Mouse (Mus musculus) forelimb bud, embryonic 11.5 days (tissue): ENCODE results near the gene Ppm1h.

ENCODE experiments used
- DNase-seq: peaks from one replicate; pipeline ENCODE4 v3.0.0-alpha.2; 2012; ENCODE audit warnings: low read depth, low spot score

The Ppm1h gene

DNA sequence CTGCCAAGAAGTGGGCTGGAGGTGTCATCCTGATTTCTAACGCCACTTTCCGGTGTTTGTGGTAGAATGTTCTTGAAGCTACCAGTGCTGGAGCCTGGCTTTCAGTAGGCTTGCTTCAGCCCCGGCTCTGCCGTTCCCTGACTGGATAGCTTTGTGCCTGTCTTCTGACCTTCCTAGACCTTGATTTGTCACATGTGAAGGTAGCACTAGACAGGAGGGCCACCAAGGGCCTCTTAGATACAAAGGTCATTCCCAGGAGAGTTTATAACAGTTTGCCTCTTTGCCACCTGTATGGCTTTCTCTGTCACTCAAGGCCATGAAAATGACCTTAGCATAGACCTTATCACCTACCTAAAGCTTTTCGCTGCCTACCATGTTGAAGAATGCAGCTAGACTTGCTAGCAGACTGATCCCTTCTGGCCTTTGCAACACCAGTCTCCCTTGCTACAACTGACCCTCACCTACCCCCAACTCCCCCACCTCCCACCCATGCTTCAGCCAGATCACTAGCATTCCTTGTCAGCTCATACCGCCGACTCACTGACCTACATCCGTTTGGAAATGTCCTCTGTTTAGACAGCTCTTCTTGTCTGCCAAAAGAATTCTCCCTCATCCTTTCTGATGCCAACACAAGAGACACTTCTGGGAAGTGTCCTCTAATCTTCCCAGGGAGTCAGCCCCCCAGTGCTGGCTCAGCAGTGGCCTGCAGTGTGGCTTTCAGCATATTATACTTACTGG, 180.5 kb downstream of the Ppm1h start:
- no peak for DNase-seq

DNA sequence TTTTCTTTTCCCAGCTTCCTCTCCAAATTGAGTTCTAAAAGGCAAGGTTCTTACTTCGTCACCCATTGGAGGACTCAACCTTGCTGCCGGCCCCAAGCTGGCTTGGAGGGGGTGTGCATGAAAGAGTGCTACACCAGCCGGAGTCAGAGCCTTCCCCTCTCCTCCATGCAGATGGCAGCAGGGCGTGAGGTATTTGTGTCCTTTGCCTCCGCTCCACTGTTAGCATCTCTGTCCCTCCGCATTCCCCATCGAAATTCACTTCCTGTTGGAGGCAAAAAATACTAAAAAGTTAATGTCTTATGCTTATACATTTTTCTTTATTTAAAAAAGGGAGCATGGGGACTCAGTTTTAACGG, 181.1 kb downstream of the Ppm1h start:
- DNase-seq, result no peak

DNA sequence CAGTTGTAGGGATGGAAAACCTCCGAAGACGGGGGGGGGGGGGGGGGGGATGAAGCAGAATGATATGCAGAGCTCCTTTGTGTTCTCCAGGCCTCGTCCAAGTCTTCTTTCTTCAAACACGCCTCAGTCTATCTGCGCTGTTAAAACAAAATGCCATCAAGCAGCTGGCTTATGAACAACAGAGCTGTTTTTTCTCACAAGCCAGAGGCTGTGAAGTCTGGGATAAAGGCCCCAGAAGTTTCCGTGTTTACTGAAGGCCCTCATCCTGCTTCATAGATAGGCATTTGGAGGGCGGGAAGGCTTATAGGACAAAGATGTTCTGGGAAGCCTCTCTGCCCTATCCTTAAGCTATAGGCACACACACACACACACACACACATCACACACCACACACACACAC, 181.5 kb downstream of the Ppm1h start:
- no peak for DNase-seq

DNA sequence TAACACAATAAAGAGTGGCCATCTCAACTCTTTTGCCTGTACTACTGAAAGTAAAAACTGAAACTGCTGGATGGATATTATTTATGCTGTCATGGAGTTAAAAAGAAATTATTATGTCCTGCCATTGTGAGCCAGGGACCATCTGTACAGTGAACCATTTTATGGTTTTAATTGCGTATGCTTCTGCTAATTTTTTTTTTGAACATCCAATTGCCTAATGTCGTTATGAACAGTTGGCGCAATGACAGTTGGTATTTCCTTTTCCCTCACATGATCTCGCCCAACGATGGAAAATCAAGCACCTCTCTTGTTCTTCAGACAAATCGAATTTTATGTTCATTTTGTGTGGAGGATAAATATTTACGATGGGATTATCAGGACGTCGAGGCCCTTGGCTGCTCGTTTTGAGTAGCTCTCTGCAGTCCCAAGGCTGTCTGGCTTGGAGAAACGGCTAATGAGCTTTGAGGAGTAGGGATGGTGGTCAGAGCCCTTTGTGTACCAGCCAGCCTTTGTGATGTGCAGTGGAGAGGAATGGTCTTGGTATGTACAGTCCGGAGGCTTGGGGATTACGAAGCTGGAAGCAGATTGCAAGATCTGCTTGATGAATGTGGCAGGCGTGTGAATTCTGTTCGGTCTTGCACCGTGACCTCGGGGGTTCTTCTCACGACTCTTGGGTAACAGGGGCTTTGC, 183.3 kb downstream of the Ppm1h start:
- DNase-seq, result no peak

DNA sequence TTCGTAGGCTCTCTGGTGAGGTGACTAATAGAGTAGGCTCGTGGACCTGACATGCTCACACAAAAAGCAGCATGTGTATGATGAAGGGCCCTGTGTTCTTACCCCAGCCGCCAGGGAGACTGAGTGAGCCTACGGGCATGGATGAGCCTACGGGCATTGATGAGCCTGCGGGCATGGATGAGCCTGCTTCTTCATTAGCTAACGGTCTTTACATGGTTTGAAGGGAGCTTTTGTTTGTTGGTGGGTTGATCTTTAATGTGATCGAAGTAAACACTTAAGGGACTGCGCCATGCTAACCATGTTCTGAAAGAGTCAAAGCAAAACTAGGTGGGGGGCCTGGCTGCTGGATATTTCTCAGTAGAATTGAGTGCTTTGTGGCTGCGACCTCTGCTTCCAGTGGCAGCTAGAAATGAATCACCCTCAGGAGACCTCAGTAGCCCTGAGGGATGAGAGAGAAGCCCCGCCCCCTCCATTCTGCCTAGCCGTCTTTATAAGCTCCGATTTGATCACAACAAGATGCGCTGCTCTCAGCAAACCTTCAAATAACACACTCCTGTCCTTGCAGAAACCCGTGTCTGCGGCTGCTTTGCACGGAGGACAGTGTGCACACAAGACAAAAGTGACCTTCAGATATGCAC, 183.9 kb downstream of the Ppm1h start:
- no peak for DNase-seq

DNA sequence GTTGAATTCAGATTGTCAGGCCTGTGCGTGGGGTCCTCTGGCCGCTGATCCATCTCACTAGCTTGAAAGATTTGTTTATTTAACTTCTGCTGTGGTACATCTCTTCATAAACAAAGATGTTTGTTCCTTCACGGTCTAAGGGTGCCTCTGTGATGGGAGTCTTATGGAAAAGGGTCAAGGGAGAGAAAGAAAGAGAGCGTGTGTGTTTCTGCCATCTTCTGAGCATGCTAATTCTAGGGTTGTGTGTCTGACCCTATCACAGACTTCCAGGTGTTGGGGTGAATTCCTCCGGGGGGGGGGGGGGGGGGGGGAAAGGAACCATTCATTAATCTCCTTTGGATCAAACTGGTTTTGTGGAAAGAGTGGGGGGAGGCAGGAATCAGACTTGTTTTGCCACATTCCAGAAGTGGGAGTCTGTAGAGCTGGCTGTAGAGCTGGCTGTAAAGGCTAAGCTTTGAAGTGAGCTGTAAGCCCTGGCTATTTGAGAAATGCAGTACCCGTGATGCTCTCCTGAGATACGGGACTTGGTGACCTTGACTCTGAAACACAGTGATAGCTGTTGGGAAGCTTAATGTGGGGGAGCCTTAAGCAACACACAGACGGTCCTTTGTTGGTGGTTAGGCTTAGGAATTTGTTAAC, 191.4 kb downstream of the Ppm1h start:
- DNase-seq, result peak; percentile 53

DNA sequence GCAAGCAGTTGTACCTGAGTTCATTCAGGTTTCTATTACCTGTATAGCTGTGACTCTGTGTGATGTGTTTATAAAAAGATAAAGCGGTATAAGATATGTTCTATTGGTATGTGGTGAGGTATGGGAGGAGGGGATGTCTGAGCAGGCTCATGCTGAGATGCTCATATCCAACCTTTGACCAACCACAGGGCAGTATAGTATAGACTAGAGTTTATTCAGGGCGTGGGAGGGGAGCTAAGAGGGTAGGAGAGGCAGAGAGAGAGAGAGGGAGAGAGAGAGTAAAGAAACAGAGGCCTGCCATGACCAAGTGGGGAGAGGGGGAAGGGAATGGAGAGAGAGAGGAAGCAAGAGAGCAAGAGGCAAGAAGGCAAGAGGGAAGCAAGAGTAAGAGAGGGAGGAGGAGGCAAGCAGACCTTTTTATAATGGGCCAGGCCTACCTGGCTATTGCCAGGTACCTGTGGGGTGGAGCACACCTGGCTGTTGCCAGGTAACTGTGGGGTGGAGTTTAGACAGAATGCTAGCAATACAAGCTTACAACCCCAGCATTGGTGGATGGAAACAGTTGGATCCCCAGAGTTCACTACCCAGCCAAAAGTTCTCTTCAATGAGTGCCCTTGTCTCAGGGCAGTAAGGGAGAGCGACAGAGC, 192.4 kb downstream of the Ppm1h start:
- DNase-seq, result no peak

DNA sequence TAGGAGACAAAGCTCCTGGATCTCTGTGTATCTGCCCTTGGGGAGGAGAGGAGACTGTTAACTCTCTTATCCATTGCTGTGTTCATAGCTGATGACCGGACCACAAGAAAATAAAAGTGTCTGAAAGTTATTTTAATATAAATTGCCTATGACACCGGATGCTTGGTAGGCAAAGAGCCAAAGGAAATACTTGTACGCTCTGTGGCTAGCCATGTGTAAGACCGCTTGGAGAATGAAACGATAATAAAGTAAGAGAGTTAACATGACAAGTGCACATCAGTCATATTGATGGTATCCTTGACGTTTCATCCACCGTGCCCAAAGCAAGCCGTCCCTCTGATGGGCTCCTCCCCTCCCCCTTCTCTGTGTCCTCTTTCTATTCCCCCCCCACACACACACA, 194.2 kb downstream of the Ppm1h start:
- DNase-seq, result no peak

DNA sequence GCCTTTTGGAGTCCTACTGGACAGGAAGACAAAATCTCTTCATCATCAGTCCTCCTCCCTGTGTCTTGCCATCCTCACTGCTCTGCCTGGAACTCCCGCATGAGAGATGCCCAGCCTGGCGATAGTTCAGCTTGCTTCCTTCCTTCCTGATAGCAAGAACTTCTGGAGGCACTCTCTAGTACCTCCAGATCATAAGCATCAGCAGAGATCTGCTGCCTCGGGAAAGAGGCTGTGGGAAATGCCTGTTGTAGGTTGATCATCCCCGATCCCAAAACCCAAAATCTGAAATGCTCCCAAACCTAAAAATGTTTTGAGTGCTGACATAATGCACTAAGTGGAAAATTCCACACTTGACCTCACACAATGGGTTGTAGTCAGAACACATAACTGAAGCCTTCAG, 198.4 kb downstream of the Ppm1h start:
- DNase-seq, result no peak

DNA sequence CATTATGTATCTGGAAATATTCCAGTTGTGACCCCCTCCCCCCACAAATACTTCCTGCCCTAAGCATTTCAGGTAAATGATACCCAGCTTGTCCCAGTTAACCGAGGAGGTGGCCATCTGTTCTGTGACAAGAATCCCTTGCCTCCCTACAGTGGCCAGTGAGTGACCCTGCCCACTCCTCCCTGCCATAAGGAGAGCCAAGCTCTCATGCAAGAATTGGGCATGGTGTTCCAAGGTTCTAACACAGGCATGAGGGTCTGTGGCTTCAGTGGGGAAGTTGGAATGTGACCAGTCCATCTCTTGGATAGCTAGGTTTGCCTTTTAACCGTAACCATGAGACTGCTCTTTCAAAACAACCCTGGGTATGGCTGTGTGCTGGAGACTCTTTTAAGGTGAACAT, 198.9 kb downstream of the Ppm1h start:
- no peak for DNase-seq

DNA sequence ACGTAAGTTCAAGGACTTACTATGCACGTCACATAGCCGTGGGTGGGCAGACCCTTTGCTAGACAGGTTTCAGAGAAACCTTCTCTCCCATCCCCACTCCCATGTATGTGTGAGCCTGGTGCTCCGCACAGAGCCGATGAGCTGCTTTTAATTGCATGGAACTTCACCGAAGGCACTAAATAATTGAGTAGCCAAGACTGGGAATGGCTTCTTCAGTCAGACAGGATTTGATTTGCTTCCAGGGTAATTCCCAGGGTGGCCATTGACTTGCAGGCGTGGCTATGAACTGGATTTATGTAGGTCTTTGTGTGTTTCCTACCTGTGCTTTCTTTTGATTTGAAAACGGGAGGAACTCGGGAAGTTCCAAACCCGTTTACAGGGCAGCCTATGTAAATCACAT, 202.9 kb downstream of the Ppm1h start:
- no peak for DNase-seq

DNA sequence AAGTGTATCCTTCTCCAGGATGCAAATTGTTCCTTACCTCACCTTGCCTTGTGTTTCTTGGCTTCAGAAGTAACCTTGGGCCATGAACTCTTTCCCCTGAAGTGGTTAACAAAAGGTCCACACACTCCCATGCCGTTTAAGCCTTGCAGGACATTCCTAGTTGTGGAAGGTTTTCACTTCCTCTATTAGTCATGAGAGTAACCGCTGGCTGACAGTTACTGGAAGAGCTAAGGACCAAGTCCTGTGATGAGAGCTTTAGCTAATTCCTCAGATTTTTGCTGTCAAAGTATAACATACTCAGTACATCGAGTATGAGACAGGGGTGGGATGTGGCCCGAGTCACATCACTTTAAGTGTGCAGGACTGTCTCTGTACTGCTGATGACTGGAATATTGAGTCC, 204.1 kb downstream of the Ppm1h start:
- no peak for DNase-seq

DNA sequence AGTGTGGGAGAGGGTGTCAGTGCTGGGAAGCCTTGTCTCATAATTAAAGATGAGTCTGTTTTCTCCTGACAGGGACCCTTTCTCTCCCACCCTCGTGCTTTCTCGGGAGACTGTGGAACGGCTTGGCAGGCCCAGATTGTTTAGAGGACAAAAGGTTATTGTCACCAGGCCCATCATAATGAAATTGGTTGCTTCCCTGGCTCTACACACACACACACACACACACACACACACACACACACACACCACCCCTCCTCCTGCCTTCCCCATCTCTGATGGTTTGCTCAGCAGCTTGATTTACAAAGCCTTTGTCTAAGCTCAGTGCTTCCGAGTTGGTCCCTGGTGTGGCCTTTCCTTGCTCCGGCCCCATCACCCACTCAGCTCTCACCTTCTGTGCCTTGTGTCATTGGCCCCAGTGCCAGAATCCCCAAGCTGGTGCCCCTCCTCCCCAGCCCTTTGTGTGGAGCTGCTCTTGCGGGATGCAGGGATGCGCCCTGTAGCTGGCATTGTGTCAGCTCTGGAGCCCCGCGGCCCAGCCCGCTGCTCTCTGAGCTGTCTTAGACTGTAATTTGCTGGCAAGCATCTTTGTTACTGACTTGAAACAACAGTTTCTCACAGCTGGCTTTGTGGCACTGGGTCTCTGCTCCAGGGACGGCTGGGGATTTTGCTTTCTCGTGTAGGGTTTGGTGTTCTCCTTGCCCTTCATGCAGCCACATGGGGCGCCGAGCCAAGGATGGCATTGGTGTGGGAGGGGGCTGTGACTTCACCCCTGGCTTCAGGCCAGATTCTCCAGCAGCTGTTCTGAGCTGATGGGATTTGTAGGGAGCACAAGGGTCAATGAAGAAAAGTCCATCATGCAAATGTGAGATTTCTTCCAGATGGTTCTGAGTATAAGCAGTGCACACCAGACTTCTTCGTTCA, 205.5 kb downstream of the Ppm1h start:
- DNase-seq, result peak; percentile 63

DNA sequence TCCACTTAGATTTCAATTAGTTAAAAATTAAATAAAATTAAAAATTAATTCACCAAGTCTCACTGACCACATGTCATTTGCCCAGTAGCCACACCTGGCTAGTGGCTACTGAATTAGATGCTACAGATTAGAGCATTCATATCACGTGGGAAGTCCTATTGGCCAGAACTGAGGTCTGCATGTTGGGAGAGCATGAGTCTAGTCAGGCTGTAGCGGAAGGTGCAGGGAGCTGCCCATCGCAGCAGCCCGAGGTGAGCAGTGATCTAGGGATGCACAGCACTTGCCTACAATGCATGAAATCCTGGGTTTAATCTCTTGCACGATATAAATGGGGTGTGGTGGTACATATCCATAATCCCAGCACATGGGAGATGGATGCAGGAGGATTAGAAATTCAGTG, 206.7 kb downstream of the Ppm1h start:
- no peak for DNase-seq

DNA sequence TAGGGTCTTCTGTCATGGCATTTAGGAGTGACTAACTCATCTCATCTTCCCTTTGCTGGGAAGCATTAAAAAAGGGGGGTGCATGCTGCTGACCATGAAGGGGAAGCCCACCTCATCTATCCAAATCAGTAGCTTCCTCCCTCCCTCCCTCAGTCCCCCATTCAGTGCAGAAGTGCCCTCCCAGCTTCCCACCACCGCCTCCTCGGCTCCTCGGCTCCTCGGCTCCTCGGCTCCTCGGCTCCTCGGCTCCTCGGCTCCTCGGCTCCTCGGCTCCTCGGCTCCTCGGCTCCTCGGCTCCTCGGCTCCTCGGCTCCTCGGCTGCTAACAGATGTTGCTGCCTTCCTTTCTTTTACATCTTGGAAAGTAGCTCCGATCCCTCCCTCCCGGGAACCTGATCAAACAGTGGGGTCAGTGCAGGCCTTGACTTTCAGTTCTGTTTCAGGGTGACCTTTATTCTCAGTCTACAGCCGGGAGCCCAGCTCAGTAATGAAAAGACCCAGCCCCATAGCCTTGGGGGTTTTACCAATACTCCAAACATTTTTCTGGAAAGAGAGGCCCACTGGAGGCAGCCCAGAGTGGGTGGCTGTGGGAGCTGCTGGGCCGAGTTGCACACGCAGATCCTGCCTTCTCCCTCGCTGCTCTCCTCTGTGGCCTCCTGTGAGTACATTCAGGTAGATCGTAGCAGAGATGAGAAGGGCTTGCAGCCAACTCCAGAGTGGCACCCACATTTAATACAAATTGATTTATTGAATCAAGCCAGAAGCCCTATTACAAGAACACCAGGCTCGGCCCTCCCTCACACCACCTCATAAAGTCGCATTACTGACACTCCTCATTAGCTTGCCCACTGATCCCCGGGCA, 207.7 kb downstream of the Ppm1h start:
- DNase-seq, result peak; percentile 79

DNA sequence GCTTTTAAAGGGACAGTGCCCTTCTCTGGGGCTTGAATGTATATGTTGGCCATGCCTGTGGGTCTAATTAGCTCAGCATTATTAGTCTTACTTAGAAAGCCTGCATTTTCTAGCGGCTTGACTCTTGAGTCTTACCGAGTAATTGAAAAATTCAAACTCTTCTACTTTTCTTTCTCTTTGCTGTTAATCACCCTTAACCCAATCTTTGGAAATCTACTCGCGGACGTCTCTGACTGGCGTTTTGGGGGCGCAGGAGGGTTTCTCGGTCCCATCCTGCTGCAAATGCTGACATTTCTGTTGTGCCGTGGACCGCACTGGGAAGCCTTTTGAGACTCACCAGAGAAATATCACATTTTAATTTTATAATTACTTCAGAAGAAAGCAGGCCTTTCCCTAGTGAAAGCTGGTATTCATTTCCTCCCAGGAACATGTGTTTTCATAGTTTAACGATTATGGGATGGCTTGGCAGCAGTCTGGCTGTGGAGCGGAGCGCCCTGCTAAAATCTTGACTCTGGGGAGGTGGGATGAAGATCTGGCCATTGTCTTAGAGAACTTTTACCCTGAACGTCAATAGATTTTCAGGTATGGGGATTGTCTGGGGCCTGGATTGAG, 208.5 kb downstream of the Ppm1h start:
- peak; percentile 54 for DNase-seq

DNA sequence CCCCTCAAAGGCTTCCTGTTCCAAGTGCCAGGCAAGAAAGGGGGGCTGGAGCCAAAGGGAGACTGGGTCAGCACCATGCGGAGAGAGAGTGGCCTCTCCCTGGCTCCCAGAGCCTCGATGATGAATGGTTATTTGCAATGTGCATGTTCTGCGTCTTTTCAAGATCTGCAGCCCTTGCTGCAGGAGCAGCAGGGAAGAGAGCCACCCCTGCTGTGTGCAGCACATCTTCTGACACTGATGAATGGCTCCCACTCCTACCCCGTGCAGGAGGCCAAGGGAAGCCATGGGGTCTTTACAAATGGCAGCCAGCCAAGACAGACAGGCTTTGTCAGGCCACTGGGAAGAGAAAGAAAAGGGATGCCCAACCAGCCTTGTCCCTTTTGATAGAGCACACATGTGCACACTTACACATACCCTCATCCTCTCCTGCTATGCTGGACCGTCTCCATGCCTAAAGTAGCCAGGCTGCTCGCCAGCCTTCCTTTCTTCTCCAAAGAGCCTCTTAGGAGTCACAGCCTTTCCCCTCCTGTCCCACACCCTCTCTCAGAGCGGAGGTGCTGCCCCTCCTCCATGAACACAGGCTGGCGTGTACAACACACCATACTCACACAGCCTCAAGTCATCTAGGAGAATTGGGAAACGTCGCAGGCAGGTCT, 209.1 kb downstream of the Ppm1h start:
- peak; percentile 43 for DNase-seq

DNA sequence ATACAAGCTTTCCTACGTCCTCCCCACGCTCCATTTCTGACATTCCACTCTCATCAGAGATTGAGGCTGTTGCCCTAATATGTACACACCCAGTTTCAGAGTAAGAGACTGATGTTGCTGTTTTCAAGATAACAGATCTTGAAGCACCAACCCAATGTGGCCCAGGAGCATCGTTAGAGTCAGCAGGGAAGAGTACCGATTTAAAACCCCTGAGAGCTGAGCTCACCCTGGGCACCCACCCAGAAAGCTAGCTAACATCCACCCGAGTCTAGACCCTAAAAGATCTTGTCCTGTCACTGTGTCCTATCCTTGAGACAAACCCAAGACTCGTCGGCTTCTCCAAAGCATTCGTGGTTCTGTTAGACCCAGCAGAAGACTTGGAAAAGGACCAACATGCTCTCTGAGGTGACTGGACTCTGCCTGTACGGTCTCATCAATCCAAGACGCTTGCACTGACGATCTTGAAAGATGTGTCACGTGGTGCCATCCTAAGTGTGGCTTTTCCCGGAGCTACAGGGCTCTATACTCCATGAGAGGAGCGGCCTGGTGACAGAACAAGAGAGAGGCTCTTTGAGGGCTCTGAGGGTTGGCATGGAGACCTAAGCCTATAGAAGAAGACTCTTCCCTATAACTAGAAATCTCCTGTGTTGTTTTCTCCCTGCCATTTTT, 212.3 kb downstream of the Ppm1h start:
- no peak for DNase-seq

DNA sequence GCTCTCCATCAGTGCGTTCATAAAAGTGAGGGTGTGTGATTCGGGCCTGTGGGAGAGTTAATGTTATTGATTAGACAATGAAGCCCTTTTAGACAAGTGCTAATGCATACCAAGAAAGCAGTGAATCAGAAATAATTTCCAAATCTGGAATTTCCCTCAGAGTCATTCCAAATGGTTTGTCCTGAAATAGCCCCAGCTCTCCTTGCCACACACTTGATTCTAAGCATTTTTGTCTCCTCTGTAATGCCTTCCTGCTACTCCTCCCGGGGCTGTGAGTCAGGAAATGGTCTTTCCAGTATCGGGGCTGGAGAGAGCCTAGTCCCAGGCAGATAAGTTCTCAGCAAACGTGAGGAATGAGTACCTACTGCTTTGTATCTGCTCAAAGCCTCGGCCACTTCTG, 212.9 kb downstream of the Ppm1h start:
- no peak for DNase-seq
